Mouse (Mus musculus) testis, adult 2 months (tissue): ENCODE measurements at regions not wholly inside any gene's neighbourhood (a gene's known extent, or its start where the extent isn't known, plus 50 kb on each side); places are given as distances from the start of the nearest gene placed in this dataset.

Experiments
- CTCF ChIP-seq: fragments of 200-500 bp; IDR thresholded peaks from 2 replicates; pipeline ENCODE4 v1.5.1; 2012; ENCODE audit warnings: low read depth, mild to moderate bottlenecking, inconsistent platforms, low read length, moderate library complexity; ENCODE audit not compliant: control insufficient read depth, insufficient read depth, insufficient replicate concordance
- POLR2A ChIP-seq: fragments of 200-500 bp; IDR thresholded peaks from 2 replicates; pipeline ENCODE4 v1.6.1; 2012; ENCODE audit warnings: low read depth, mild to moderate bottlenecking, inconsistent platforms, low read length, moderate library complexity; ENCODE audit not compliant: control insufficient read depth

DNA sequence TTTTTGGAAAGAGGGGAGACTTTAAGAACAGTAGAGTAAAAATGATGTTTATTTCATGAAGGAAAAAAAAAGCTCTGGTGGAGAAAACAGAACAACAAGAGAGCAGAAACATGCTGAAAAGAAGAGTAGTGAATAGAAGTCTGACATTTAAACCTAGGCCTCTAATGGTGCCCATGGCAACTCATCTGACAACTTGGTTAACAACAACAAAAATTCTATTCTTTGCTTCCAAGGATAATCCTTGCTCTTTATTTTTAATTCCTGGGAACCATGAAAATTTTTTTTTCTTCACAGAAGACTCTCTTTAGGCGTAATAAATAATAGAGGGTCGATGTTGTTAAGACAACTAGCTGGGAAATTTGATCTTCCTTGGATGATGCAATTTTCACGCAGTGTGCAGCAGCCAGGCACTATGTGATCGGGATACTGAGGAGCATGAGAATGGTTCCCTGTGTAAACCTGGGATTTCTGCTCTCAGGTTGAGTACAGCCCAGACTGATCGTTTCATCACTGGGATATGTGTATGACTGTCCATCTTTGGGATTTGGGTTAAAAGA, 120.4 kb upstream of the Ndst3 start:
- TF ChIP-seq CTCF (no peak), POLR2A (no peak)
